Mouse (Mus musculus): ENCODE data around the gene Cpm. TPM values are rescaled to one million over a fixed set of nuclear protein-coding genes. Genes with fewer than 3 reads are reported as not detected.

The Cpm gene
- total and polyA plus RNA-seq, 3 experiments, result 2.8 to 4.0 (median 3.5) TPM

- DNase-seq, result no peak
- no peaks in the 10 kb centered on the region for H3K27me3 ChIP-seq (ENCODE audit: control insufficient read depth, insufficient read depth, low read length)
- no peak overlapping the region for H3K27ac ChIP-seq
- no peak for TF ChIP-seq POLR2A (IDR thresholded peaks at IDR 0.05; ENCODE audit: insufficient read depth, low read depth, low read length)
- no peaks in the 10 kb centered on the region for H3K36me3 ChIP-seq (ENCODE audit: control insufficient read depth, insufficient read depth, low read length)
- no peak overlapping the region for H3K9ac ChIP-seq (ENCODE audit: low read depth, low read length)
- H3K4me1 ChIP-seq (ENCODE audit: control insufficient read depth, insufficient read depth, low read length), result peaks cover 2% of the 10 kb centered on the region; the same call in 1 of the 2 replicates
- no peaks in the 10 kb centered on the region for H3K79me2 ChIP-seq (replicated peaks; ENCODE audit: control insufficient read depth, insufficient read depth, low read length)
- intact Hi-C loops (cut with DNase I), result no loop called here
- 94% methylated on average over 8 of the region's 8 CpGs for WGBS
- no peak overlapping the region for H3K4me3 ChIP-seq
Observed at GRCm38 (mm10) chr10:117639221-117639599, 9.9 kb downstream of the Cpm start.

GRCm38 (mm10) chr10:117639899-117640594 is 10.7 kb downstream of the Cpm start:
- Histone ChIP-seq H3K27me3 (ENCODE audit: control insufficient read depth, insufficient read depth, low read length) (no peaks in the 10 kb centered on the region), H3K27ac (peak overlapping the region; percentile 20), H3K4me1 (ENCODE audit: control insufficient read depth, insufficient read depth, low read length) (peaks cover 2% of the 10 kb centered on the region; the same call in 1 of the 2 replicates), H3K36me3 (ENCODE audit: control insufficient read depth, insufficient read depth, low read length) (no peaks in the 10 kb centered on the region), H3K9ac (ENCODE audit: low read depth, low read length) (no peak overlapping the region), H3K79me2 (replicated peaks; ENCODE audit: control insufficient read depth, insufficient read depth, low read length) (no peaks in the 10 kb centered on the region), H3K4me3 (no peak overlapping the region)
- WGBS, result 41% methylated on average over 21 of the region's 21 CpGs
- intact Hi-C loops (cut with DNase I), result no loop called here
- TF ChIP-seq EP300 (IDR thresholded peaks at IDR 0.05; ENCODE audit: insufficient read depth, low read depth, low read length), result no peak
- no peak for TF ChIP-seq POLR2A (IDR thresholded peaks at IDR 0.05; ENCODE audit: insufficient read depth, low read depth, low read length)
- TF ChIP-seq CTCF (IDR thresholded peaks at IDR 0.05), result no peak
- DNase-seq, result no peak

GRCm38 (mm10) chr10:117640595-117641078 is 11.3 kb downstream of the Cpm start:
- H3K36me3 ChIP-seq (ENCODE audit: control insufficient read depth, insufficient read depth, low read length), result no peaks in the 10 kb centered on the region
- 72% methylated on average over 7 of the region's 7 CpGs for WGBS
- intact Hi-C loops (cut with DNase I), result no loop called here
- H3K27ac ChIP-seq, result peak overlapping the region; percentile 33
- H3K9ac ChIP-seq (ENCODE audit: low read depth, low read length), result no peak overlapping the region
- no peak for TF ChIP-seq POLR2A (IDR thresholded peaks at IDR 0.05; ENCODE audit: insufficient read depth, low read depth, low read length)
- no peaks in the 10 kb centered on the region for H3K79me2 ChIP-seq (replicated peaks; ENCODE audit: control insufficient read depth, insufficient read depth, low read length)
- no peak overlapping the region for H3K4me3 ChIP-seq
- no peak for DNase-seq
- peaks cover 2% of the 10 kb centered on the region; the same call in 1 of the 2 replicates for H3K4me1 ChIP-seq (ENCODE audit: control insufficient read depth, insufficient read depth, low read length)
- H3K27me3 ChIP-seq (ENCODE audit: control insufficient read depth, insufficient read depth, low read length), result no peaks in the 10 kb centered on the region

GRCm38 (mm10) chr10:117641400-117642200 is 12.3 kb downstream of the Cpm start:
- Histone ChIP-seq H3K9ac (ENCODE audit: low read depth, low read length) (peak overlapping the region; percentile 50), H3K27me3 (ENCODE audit: control insufficient read depth, insufficient read depth, low read length) (no peaks in the 10 kb centered on the region), H3K4me3 (peak overlapping the region; percentile 31), H3K79me2 (replicated peaks; ENCODE audit: control insufficient read depth, insufficient read depth, low read length) (no peaks in the 10 kb centered on the region), H3K36me3 (ENCODE audit: control insufficient read depth, insufficient read depth, low read length) (no peaks in the 10 kb centered on the region), H3K4me1 (ENCODE audit: control insufficient read depth, insufficient read depth, low read length) (peaks cover 2% of the 10 kb centered on the region; the same call in 1 of the 2 replicates), H3K27ac (peak overlapping the region; percentile 87)
- TF ChIP-seq EP300 (IDR thresholded peaks at IDR 0.05; ENCODE audit: insufficient read depth, low read depth, low read length) (no peak), CTCF (IDR thresholded peaks at IDR 0.05) (peak; percentile 26)
- intact Hi-C loops (cut with DNase I), result no loop called here
- WGBS, result 34% methylated on average over 20 of the region's 20 CpGs
- peak; percentile 36 to 55 for DNase-seq

GRCm38 (mm10) chr10:117642201-117642450 is 12.8 kb downstream of the Cpm start:
- H3K27ac ChIP-seq, result peak overlapping the region; percentile 87; the same call in 1 of the 2 replicates
- no peak overlapping the region for H3K4me3 ChIP-seq

More at GRCm38 (mm10) chr10:117642201-117642450, 12.8 kb downstream of the Cpm start:
- no peak overlapping the region for H3K9ac ChIP-seq (ENCODE audit: low read depth, low read length)
- DNase-seq, result peak in 1 of 2 experiments; percentile 41
- peaks cover 2% of the 10 kb centered on the region; the same call in 1 of the 2 replicates for H3K4me1 ChIP-seq (ENCODE audit: control insufficient read depth, insufficient read depth, low read length)
- TF ChIP-seq EP300 (IDR thresholded peaks at IDR 0.05; ENCODE audit: insufficient read depth, low read depth, low read length), result no peak
- TF ChIP-seq POLR2A (IDR thresholded peaks at IDR 0.05; ENCODE audit: insufficient read depth, low read depth, low read length), result no peak
- no peak for TF ChIP-seq CTCF (IDR thresholded peaks at IDR 0.05)
- intact Hi-C loops (cut with DNase I), result no loop called here
- 55% methylated on average over 9 of the region's 9 CpGs for WGBS
- H3K27me3 ChIP-seq (ENCODE audit: control insufficient read depth, insufficient read depth, low read length), result no peaks in the 10 kb centered on the region
- H3K79me2 ChIP-seq (replicated peaks; ENCODE audit: control insufficient read depth, insufficient read depth, low read length), result no peaks in the 10 kb centered on the region
- H3K36me3 ChIP-seq (ENCODE audit: control insufficient read depth, insufficient read depth, low read length), result no peaks in the 10 kb centered on the region

Measured in heart, adult 2 months (tissue).